Comparison of ENCODE assay signal across 9 mouse cellular contexts in the genomic region with DNA sequence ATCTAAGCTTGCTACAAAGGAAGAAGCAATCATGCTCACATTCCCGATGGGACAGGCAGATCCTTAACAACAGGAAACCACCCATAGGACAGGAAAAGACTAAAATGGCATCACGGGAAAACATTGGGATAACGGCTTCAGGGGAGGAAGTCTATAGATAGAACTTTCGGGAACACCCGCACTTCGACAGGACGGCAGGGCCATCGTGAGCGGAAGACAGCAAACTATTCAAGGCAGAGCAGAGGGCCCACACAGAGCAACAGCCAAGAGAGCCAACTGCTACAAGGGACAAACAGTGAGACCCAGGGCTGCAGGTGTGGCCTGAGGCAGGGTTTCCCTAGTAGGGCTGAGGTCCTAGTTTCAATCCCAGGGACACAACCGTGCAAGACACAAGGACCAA. TPM values are rescaled to one million over a fixed set of nuclear protein-coding genes. Genes with fewer than 3 reads are reported as not detected.
A peak's percentile ranks its signal among the peaks of the same experiment; 100 is the strongest.
DNase-seq lines count a peak whose midpoint lies in the region; ATAC-seq and TF ChIP-seq lines count a peak whose summit lies in the region.
"Had no signal": no experiment of that assay in that cellular context is flagged by ENCODE, and none has a peak within 500 bp of the region (broad histone marks: within the 10 kb centered on the region; RNA-seq: fewer than 3 reads in every experiment).

No protein-coding gene starts in this region.

- no peak for TF ChIP-seq CTCF in heart, postnatal 0 days (IDR thresholded peaks at IDR 0.05; ENCODE audit: low read depth)

- no peak overlapping the region for H3K4me2 ChIP-seq in neural tube, embryonic 13.5 days
- H3K4me2 ChIP-seq in heart, postnatal 0 days (ENCODE audit: low read depth, low read length) = peak overlapping the region; percentile 6; the same call in 1 of the 2 replicates
- no peak overlapping the region for H3K4me2 ChIP-seq in forebrain, embryonic 11.5 days (ENCODE audit: low read depth, low read length, severe bottlenecking)
- H3K4me2 ChIP-seq: embryonic facial prominence, embryonic 12.5 days had no signal

- 0 out of 2 replicates have a peak overlapping the region, but pooled peaks have one; percentile 18 for H3K27ac ChIP-seq in neural tube, embryonic 13.5 days (replicated peaks)
- peak overlapping the region; percentile 79 for H3K27ac ChIP-seq in heart, postnatal 0 days (ENCODE audit: low read depth)
- H3K27ac ChIP-seq in forebrain, embryonic 11.5 days (ENCODE audit: low read depth, low read length) = no peak overlapping the region
- H3K27ac ChIP-seq: embryonic facial prominence, embryonic 12.5 days had no signal

- H3K4me3 ChIP-seq in neural tube, embryonic 13.5 days = no peak overlapping the region
- no peak overlapping the region for H3K4me3 ChIP-seq in heart, postnatal 0 days (ENCODE audit: low read depth, low read length)
- no peak overlapping the region for H3K4me3 ChIP-seq in forebrain, embryonic 11.5 days (ENCODE audit: low read depth, low read length)
- H3K4me3 ChIP-seq: embryonic facial prominence, embryonic 12.5 days had no signal

- no peak for DNase-seq in neural tube, embryonic 10.5 days (ENCODE audit: extremely low spot score, low spot score)
- DNase-seq in heart, postnatal 0 days (ENCODE audit: low spot score) = no peak
- peak; percentile 57 to 85 for DNase-seq in kidney, postnatal 25 days
- DNase-seq in urinary bladder, adult 2 months (ENCODE audit: low spot score) = no peak
- DNase-seq in cerebellum, adult 11 months = no peak
- no peak for DNase-seq in forebrain, embryonic 11.5 days (ENCODE audit: low spot score)

- H3K9me3 ChIP-seq in neural tube, embryonic 13.5 days = no peaks in the 10 kb centered on the region
- H3K9me3 ChIP-seq in heart, postnatal 0 days (replicated peaks; ENCODE audit: control insufficient read depth, low read length) = no peaks in the 10 kb centered on the region
- no peaks in the 10 kb centered on the region for H3K9me3 ChIP-seq in forebrain, embryonic 11.5 days (ENCODE audit: control insufficient read depth, low read length)
- H3K9me3 ChIP-seq: embryonic facial prominence, embryonic 12.5 days; G1E had no signal

- peak; percentile 87 for TF ChIP-seq EP300 in heart, postnatal 0 days (IDR thresholded peaks at IDR 0.05; ENCODE audit: low read depth)

- peaks cover 11% of the 10 kb centered on the region for H3K36me3 ChIP-seq in neural tube, embryonic 13.5 days
- peaks cover 50% of the 10 kb centered on the region for H3K36me3 ChIP-seq in heart, postnatal 0 days (replicated peaks; ENCODE audit: control insufficient read depth, insufficient read depth, low read length)
- no peaks in the 10 kb centered on the region for H3K36me3 ChIP-seq in forebrain, embryonic 11.5 days (ENCODE audit: control insufficient read depth, insufficient read depth, low read length)

- no peak overlapping the region for H3K9ac ChIP-seq in neural tube, embryonic 13.5 days
- H3K9ac ChIP-seq in heart, postnatal 0 days (replicated peaks; ENCODE audit: low read depth, low read length) = no peak overlapping the region
- H3K9ac ChIP-seq in forebrain, embryonic 11.5 days (ENCODE audit: low read length) = no peak overlapping the region
- H3K9ac ChIP-seq: embryonic facial prominence, embryonic 12.5 days had no signal

- 85% methylated on average over 10 of the region's 10 CpGs for WGBS in neural tube, embryonic 13.5 days
- 41% methylated on average over 10 of the region's 10 CpGs for WGBS in heart, postnatal 0 days
- WGBS in forebrain, embryonic 11.5 days = 92% methylated on average over 10 of the region's 10 CpGs

- H3K4me1 ChIP-seq in neural tube, embryonic 13.5 days (replicated peaks) = peaks cover 7% of the 10 kb centered on the region; the same call in 1 of the 2 replicates
- peaks cover 30% of the 10 kb centered on the region for H3K4me1 ChIP-seq in heart, postnatal 0 days (ENCODE audit: control insufficient read depth, insufficient read depth)
- H3K4me1 ChIP-seq in forebrain, embryonic 11.5 days (replicated peaks; ENCODE audit: control insufficient read depth, insufficient read depth, low read length) = 0 out of 2 replicates have a peak, but pooled peaks cover 3% of the 10 kb centered on the region

- H3K27me3 ChIP-seq in neural tube, embryonic 13.5 days = no peaks in the 10 kb centered on the region
- H3K27me3 ChIP-seq in heart, postnatal 0 days (ENCODE audit: control insufficient read depth, insufficient read depth, low read length) = no peaks in the 10 kb centered on the region
- H3K27me3 ChIP-seq in forebrain, embryonic 11.5 days (ENCODE audit: control insufficient read depth, insufficient read depth, low read length) = no peaks in the 10 kb centered on the region
- H3K27me3 ChIP-seq: embryonic facial prominence, embryonic 12.5 days had no signal

- ATAC-seq in neural tube, embryonic 13.5 days (ENCODE audit: low read depth) = no peak
- ATAC-seq in heart, postnatal 0 days (ENCODE audit: insufficient read depth, low read depth) = peak; percentile 48
- ATAC-seq in forebrain, embryonic 11.5 days (replicated peaks; ENCODE audit: low FRiP score) = no peak

RNA-seq across cellular contexts. Expression of a gene that starts 40.4 kb away (rescaled TPM):
- polyA plus RNA-seq in neural tube, embryonic 13.5 days (2015; fragmentation: Nextera tagmentation; extraction: Ambion mirVana) = 6.9 and 7.4 TPM in 2 replicates
- total RNA-seq in heart, postnatal 0 days (2014; rRNA removed; ENCODE audit: low replicate concordance) = 18.0 and 22.6 TPM in 2 replicates
- 6.2 and 6.5 TPM in 2 replicates for polyA plus RNA-seq in heart, postnatal 0 days (2015; fragmentation: Nextera tagmentation; extraction: Ambion mirVana)
- polyA plus RNA-seq in urinary bladder, adult 2 months (2012; rRNA removed) = 9.6 and 13.6 TPM in 2 replicates
- 9.7 and 9.9 TPM in 2 replicates for polyA plus RNA-seq in forebrain, embryonic 11.5 days (2014; fragmentation: Nextera tagmentation; extraction: Ambion mirVana)

RNA-seq across cellular contexts. Expression of a gene that starts 40.8 kb away (rescaled TPM):
- 94.7 and 109 TPM in 2 replicates for polyA plus RNA-seq in neural tube, embryonic 13.5 days (2015; fragmentation: Nextera tagmentation; extraction: Ambion mirVana)
- total RNA-seq in heart, postnatal 0 days (2014; rRNA removed; ENCODE audit: low replicate concordance) = 53.8 and 56.9 TPM in 2 replicates
- polyA plus RNA-seq in heart, postnatal 0 days (2015; fragmentation: Nextera tagmentation; extraction: Ambion mirVana) = 85.0 and 89.1 TPM in 2 replicates
- 116 and 126 TPM in 2 replicates for polyA plus RNA-seq in urinary bladder, adult 2 months (2012; rRNA removed)
- polyA plus RNA-seq in forebrain, embryonic 11.5 days (2014; fragmentation: Nextera tagmentation; extraction: Ambion mirVana) = 110 and 115 TPM in 2 replicates

Comparison
In these comparisons a context has a peak if more than half of its experiments do, and no peak if none do; other contexts are left out.
1. DNase-seq: peak in kidney, postnatal 25 days (2 of 2); none in neural tube, embryonic 10.5 days (single experiment), heart, postnatal 0 days (single experiment), urinary bladder, adult 2 months (single experiment), cerebellum, adult 11 months (single experiment) and forebrain, embryonic 11.5 days (single experiment).